Mouse (Mus musculus): Measurements from ENCODE around the gene Mgme1.

Gene Mgme1

GRCm38 (mm10) chr2:144270507-144271420 lies at the start of gene Mgme1, which contains the start of gene Snx5:
Gene Mgme1, plus strand, starts transcription at chr2:144270663.
Gene Snx5, minus strand, starts transcription at chr2:144270906.
- peak; percentile 95 for DNase-seq

DNA sequence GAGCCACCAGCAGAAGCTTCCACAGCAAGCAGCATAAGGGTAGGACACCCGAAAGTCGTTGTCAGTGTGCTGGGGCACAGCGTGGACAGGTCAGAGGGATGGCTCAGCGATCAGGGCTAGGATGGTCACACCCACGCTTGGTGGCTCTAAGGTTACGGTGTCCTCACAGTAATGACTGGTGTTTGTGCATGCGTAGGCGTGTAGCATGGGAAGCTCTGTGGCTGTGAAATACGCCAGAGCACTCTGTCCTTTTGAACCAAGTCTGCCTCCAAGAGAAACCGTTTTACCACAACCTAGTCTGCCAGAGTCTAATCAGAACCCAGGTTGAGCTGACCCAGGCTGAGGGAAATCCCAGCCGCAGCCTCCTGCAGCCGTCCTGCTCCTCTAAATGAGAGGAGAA lies 46.1 kb upstream of the Mgme1 start:
- DNase-seq, result no peak

- no peak for DNase-seq
These were observed 43.4 kb upstream of the Mgme1 start for GRCm38 (mm10) chr2:144226906-144227586.

- DNase-seq, result no peak
These were observed 41.7 kb upstream of the Mgme1 start for GRCm38 (mm10) chr2:144228521-144229346.

GRCm38 (mm10) chr2:144229647-144230046 lies 40.8 kb upstream of the Mgme1 start:
- DNase-seq, result no peak

- DNase-seq, result no peak
These were observed 40.0 kb upstream of the Mgme1 start for GRCm38 (mm10) chr2:144230498-144230897.

GRCm38 (mm10) chr2:144231115-144231514 lies 39.3 kb upstream of the Mgme1 start:
- no peak for DNase-seq

DNA sequence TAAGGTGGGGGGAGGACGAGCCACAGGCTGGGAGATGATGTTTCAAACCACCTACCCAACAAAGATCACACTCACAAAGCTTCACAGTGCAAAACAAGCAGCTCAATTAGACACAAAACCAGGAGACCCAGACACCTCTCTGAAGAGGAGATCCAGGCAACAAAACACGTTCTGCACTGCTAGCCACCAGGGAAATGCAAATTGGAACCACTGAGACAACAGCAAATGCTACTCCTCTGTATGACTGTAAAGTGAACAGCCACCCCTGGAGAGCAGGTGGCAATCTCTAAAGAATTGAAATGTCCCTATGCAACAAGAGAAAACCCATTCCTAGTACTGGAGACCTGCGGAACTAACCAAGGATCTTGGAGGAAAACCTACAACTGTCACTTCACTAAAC lies 36.9 kb upstream of the Mgme1 start:
- no peak for DNase-seq

DNA sequence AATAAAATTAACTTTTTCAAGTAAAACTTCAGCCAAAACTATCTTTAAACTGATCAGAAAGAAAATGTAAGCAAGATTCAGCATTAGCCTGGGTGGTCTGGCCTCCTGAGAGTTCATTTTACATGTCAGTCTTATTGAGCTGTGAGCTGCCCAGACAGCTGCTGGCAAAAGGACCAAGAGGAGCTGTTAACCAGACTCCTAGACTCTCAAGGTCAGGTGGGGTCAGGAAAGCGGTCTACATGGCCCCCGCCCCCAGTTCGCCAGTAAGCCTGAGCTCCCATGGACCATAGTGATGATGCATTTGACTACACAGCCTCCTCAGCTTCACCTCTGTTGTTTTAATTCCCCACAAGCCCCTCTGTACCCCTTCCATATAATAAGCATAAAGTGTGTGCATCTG lies 34.7 kb upstream of the Mgme1 start:
- DNase-seq, result no peak

DNA sequence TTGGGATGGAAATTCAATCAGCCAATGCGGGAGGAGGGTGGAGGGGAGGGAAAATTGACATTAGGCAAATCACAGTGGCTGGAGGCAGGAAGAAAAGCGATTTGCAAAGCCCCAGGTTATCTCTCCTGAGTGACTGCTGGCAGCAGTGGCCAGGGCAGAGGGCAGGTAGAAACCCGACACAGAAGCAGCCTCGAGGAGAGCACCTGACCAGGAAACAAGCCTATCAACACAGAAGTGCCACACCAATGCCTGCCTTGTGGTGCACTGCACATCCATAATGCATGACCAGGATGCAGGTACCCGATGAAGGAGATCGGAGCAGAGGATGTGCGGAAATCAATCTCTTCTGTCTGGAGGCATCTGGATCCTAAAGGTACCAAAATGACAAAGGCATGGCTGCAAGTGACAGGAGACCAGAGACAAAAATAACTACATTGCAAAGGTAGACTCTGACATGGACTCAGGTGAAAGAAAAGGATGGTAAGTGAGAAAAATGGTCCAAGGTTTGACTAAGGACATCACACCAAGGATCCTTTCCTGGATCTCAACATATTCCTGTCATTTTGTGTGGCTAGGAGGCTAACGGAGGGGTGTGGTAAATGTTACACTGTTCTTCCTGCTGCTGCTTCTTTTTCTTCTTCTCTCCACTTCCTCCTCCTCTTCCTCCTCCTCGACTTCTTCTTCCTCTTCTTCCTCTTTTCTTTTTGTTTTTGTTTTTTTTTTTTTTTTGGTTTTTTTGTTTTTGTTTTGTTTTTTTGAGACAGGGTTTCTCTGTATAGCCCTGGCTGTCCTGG lies 33.5 kb upstream of the Mgme1 start:
- no peak for DNase-seq

- DNase-seq, result peak; percentile 64
These were observed 32.1 kb upstream of the Mgme1 start for GRCm38 (mm10) chr2:144238341-144238740.

DNA sequence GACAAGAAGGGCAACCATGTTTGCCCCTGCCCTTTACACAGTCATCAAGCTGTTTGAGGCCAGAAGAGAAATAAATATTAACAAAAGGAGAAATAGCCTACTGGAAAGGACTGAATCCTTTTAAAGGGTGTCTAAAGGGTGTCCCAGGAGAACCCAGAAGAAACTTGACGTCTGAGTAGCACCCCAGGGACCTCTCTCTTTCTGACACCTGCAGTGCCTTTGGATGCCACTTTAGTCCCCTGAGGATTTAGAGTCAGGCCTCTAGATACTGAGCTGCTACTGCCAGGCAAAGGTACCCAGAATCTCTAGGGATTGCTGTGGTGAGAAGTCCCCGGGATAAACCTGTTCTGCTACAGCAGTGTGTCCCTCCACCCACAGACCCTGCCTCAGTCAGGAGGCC lies 31.1 kb upstream of the Mgme1 start:
- DNase-seq, result no peak

DNA sequence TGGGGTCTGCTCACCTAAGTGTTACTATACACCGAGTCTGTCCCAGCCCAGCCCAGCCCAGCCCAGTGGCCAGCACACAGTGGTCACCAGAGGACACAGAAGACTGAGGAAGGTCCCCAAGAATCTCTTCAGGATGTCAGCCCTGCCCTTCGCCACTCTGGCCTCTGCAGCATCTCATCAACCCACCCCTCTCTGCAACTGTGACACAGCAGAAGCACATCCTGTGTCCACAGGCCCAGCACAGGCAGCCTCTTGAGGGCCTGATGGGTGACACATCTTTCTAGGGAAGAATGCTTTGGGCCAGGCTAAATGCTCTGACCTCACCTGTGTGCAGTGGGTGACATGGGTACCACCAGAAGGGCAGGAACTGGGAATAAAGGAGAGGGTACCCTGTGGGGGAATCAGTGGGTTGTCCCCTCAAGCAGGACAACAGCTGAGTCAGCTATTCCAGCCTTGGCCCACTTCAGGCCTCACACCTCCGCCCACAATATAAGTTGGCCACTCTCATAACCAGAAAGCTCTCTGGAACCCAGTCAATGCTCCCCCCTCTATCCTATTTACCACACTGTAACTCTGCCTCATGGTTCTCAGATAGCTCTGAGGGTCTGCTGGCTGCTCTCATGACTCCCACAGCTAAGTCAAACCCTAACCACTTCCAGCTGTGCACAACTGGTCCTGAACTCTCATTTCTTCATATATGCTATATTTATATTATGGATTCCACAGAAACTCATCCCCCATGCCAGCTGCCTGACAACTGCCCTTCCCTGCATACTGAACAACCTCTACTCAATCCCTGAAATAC lies 30.2 kb upstream of the Mgme1 start:
- no peak for DNase-seq

- DNase-seq, result peak; percentile 57
These were observed 25.0 kb upstream of the Mgme1 start for GRCm38 (mm10) chr2:144245464-144245863.

DNA sequence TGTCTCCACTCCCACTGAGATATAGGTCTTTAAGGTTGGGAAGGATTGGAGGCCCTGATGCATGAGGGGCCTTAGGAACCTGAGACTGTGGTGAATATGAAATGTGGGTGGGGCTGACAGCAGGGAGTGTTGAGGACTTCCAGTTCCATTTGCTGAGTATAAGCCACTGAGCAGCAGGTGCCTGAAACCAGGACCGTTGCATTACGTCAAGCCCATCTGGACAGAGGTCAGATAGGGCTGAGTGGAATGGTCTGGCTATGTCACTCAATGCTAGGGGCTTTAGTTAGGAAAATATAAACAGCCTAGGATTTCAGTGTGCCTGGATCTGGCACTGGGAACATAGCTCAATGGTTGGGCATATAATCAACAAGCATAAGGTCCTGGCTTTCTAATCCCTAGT lies 24.2 kb upstream of the Mgme1 start:
- DNase-seq, result no peak

DNA sequence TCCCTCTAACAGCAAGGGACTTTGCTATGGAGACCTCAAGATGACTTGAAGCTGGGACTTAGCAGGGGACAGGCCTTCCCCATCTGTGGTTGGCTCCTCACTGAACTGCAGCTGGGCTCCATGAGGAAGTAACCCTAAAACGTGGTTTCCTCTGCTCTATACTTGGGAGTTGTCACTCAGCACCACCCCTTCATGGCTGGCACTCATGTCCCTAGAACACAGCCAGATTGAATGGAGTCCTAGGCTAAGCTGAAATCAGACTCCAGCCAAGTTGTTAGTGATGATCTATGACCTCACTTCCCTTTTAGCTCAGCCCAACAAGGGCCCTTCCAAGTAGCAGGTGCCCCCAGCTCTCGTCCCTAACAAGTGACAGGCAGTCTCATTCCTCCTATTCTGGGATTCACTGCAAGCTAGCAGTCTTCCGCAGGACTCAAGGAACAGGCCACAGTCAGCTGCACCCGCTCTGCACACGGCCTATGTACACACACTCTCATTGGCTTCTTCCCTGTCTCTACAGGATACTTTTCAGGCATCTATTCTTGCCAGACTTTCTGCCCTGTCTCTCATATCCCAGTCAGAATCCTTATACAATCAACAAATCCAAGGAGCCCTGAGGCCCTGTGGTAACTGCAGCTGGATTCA lies 23.0 kb upstream of the Mgme1 start:
- no peak for DNase-seq

- DNase-seq, result no peak
These were observed 21.7 kb upstream of the Mgme1 start for GRCm38 (mm10) chr2:144248613-144249376.

GRCm38 (mm10) chr2:144250111-144250510 lies 20.4 kb upstream of the Mgme1 start:
- DNase-seq, result no peak

DNA sequence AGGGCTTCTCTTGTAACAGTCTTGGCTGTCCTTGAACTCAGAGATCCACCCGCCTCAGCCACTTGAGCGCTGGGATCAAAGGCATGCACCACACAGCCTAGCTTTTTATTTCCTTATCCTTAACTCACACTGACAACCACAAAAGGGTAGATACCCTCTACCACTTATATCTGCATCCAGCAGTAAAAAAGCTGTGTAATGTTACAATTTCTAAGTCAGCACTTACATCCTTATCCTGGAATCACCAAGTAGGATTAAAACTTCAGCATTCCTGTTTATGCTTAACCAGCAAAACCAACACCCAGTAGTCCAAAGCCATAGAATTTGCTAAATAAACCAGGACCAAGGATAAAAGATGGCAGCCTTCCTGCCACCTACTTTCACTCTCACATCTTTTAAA lies 7.6 kb upstream of the Mgme1 start:
- DNase-seq, result no peak

Data from lung, postnatal 10 days (tissue).